Mouse (Mus musculus) lung, embryonic 14.5 days (tissue): Measurements from ENCODE around the gene Tbc1d22a. TPM values are rescaled to one million over a fixed set of nuclear protein-coding genes. Genes with fewer than 3 reads are reported as not detected.
"Not testable (repeated sequence)": the region's sequence is repeated elsewhere in the genome, so short reads cannot be mapped to it uniquely, and the experiment has no call there.

Source experiments
- ATAC-seq: fragments of 200-750 bp; cut with Nextera tagmentation; 2 replicates; pipeline ENCODE4 v1.8.0; 2017; ENCODE audit warnings: mild to moderate bottlenecking, moderate TSS enrichment, moderate library complexity; ENCODE audit not compliant: insufficient read depth
- DNase-seq: peaks from one replicate; pipeline ENCODE4 v3.0.0-alpha.2; 2015
- H3K27ac ChIP-seq: fragments of 300-500 bp; sonication (generic); 2 replicates; pipeline ENCODE4 v1.5.1; 2014; ENCODE audit warnings: low read depth, mild to moderate bottlenecking, moderate library complexity
- H3K27me3 ChIP-seq: fragments of 300-500 bp; sonication (generic); 2 replicates; pipeline ENCODE4 v1.6.1; 2014; ENCODE audit warnings: low read length, control low read depth; ENCODE audit not compliant: insufficient read depth
- H3K36me3 ChIP-seq: fragments of 300-500 bp; sonication (generic); 2 replicates; pipeline ENCODE4 v1.6.1; 2014; ENCODE audit warnings: control low read depth; ENCODE audit not compliant: insufficient read depth
- H3K4me1 ChIP-seq: fragments of 300-500 bp; sonication (generic); 2 replicates; pipeline ENCODE4 v1.6.1; 2014; ENCODE audit warnings: antibody characterized with exemption, control low read depth; ENCODE audit not compliant: insufficient read depth
- H3K4me2 ChIP-seq: fragments of 300-500 bp; sonication (generic); 2 replicates; pipeline ENCODE4 v1.6.1; 2014; ENCODE audit warnings: mild to moderate bottlenecking
- H3K4me3 ChIP-seq: fragments of 300-500 bp; sonication (generic); 2 replicates; pipeline ENCODE4 v1.5.1; 2014; ENCODE audit warnings: low read depth, low read length
- H3K9ac ChIP-seq: fragments of 300-500 bp; sonication (generic); 2 replicates; pipeline ENCODE4 v1.6.1; 2014
- H3K9me3 ChIP-seq: fragments of 300-500 bp; sonication (generic); 2 replicates; pipeline ENCODE4 v1.6.1; 2016; ENCODE audit warnings: low read depth, low read length, control low read depth
- CTCF ChIP-seq: IDR thresholded peaks from 2 replicates; pipeline ENCODE4 v1.5.1; 2016; ENCODE audit warnings: antibody characterized with exemption, low read depth
- WGBS: fragments of 180-500 bp; shearing (Covaris S2); extraction: QIAGEN DNeasy Blood & Tissue Kit; methylation state at CpG from one replicate; pipeline ENCODE4 v1.1.7; 2014; 5-methylcytosine and 5-hydroxymethylcytosine counted together
- polyA plus RNA-seq: library from polyadenylated mRNA; unstranded; fragments of >200 nt; fragmentation: Nextera tagmentation; extraction: Ambion mirVana; gene quantifications from 2 replicates; pipeline ENCODE4 v1.2.1, GENCODE M21; 2014

The Tbc1d22a gene
- polyA plus RNA-seq, 1 experiment from 2014 or later: 10.6 TPM

GRCm38 (mm10) chr15:86203942-86204561, 10.2 kb upstream of the Tbc1d22a start:
- ATAC-seq: no peak
- Histone ChIP-seq H3K9ac (no peak overlapping the region), H3K9me3 (no peaks in the 10 kb centered on the region), H3K27ac (peak overlapping the region; percentile 47; the same call in 1 of the 2 replicates), H3K4me2 (peak overlapping the region; percentile 21; the same call in 1 of the 2 replicates), H3K27me3 (no peaks in the 10 kb centered on the region), H3K4me1 (peaks cover 3% of the 10 kb centered on the region; the same call in 1 of the 2 replicates), H3K4me3 (no peak overlapping the region), H3K36me3 (no peaks in the 10 kb centered on the region)
- 37% methylated on average over 7 of the region's 7 CpGs for WGBS
- peak; percentile 57 for DNase-seq
- no peak for TF ChIP-seq CTCF

GRCm38 (mm10) chr15:86205300-86205699, 9.0 kb upstream of the Tbc1d22a start:
- no peak overlapping the region for H3K27ac ChIP-seq
- ATAC-seq: no peak
- TF ChIP-seq CTCF: peak; percentile 70
- DNase-seq: peak; percentile 62
- no peak overlapping the region for H3K9ac ChIP-seq
- no peaks in the 10 kb centered on the region for H3K27me3 ChIP-seq
- no peaks in the 10 kb centered on the region for H3K9me3 ChIP-seq
- no peak overlapping the region for H3K4me3 ChIP-seq
- H3K36me3 ChIP-seq: no peaks in the 10 kb centered on the region
- 55% methylated on average over 2 of the region's 2 CpGs for WGBS
- no peak overlapping the region for H3K4me2 ChIP-seq
- H3K4me1 ChIP-seq: peaks cover 3% of the 10 kb centered on the region; the same call in 1 of the 2 replicates

- no peaks in the 10 kb centered on the region for H3K27me3 ChIP-seq
- TF ChIP-seq CTCF: no peak
- no peak overlapping the region for H3K9ac ChIP-seq
- DNase-seq: peak; percentile 45
- no peak overlapping the region for H3K4me3 ChIP-seq
- H3K36me3 ChIP-seq: no peaks in the 10 kb centered on the region
- no peak for ATAC-seq
- no peaks in the 10 kb centered on the region for H3K9me3 ChIP-seq
- H3K4me2 ChIP-seq: no peak overlapping the region
- H3K4me1 ChIP-seq: peaks cover 3% of the 10 kb centered on the region; the same call in 1 of the 2 replicates
- H3K27ac ChIP-seq: no peak overlapping the region
- WGBS: 68% methylated on average over 4 of the region's 4 CpGs
Measured at GRCm38 (mm10) chr15:86206385-86206784, 7.9 kb upstream of the Tbc1d22a start.

- H3K27ac ChIP-seq, DNase-seq, H3K9ac ChIP-seq, H3K4me2 ChIP-seq, H3K27me3 ChIP-seq, ATAC-seq, H3K4me3 ChIP-seq, H3K9me3 ChIP-seq, H3K36me3 ChIP-seq: not testable (repeated sequence)
- peaks cover 10% of the 10 kb centered on the region for H3K4me1 ChIP-seq
- WGBS: 87% methylated on average over 5 of the region's 5 CpGs
Measured at GRCm38 (mm10) chr15:86212193-86212592, 2.1 kb upstream of the Tbc1d22a start.

GRCm38 (mm10) chr15:86214549-86215201, 416 bp downstream of the Tbc1d22a start:
- no peak for TF ChIP-seq CTCF
- peak overlapping the region; percentile 89; the same call in 1 of the 2 replicates for H3K27ac ChIP-seq
- H3K9ac ChIP-seq: peak overlapping the region; percentile 84
- no peak; the same call in 1 of the 2 replicates for ATAC-seq
- no peaks in the 10 kb centered on the region for H3K27me3 ChIP-seq
- H3K4me3 ChIP-seq: peak overlapping the region; percentile 74
- peak overlapping the region; percentile 99 for H3K4me2 ChIP-seq
- H3K36me3 ChIP-seq: no peaks in the 10 kb centered on the region
- H3K4me1 ChIP-seq: peaks cover 10% of the 10 kb centered on the region
- no peaks in the 10 kb centered on the region for H3K9me3 ChIP-seq
- DNase-seq: no peak
- WGBS: 11% methylated on average over 25 of the region's 25 CpGs

GRCm38 (mm10) chr15:86216641-86217040, 2.4 kb downstream of the Tbc1d22a start:
- 76% methylated on average over 9 of the region's 9 CpGs for WGBS
- not testable (repeated sequence) for H3K4me3 ChIP-seq, H3K9me3 ChIP-seq, H3K4me2 ChIP-seq, ATAC-seq, H3K27ac ChIP-seq, DNase-seq, H3K36me3 ChIP-seq, H3K27me3 ChIP-seq, H3K9ac ChIP-seq
- peaks cover 10% of the 10 kb centered on the region for H3K4me1 ChIP-seq

- Histone ChIP-seq H3K4me1 (peaks cover 4% of the 10 kb centered on the region), H3K4me2 (no peak overlapping the region), H3K4me3 (no peak overlapping the region), H3K9ac (no peak overlapping the region), H3K27ac (no peak overlapping the region), H3K9me3 (no peaks in the 10 kb centered on the region), H3K36me3 (no peaks in the 10 kb centered on the region), H3K27me3 (no peaks in the 10 kb centered on the region)
- TF ChIP-seq CTCF: no peak
- no peak for ATAC-seq
- no peak for DNase-seq
- 78% methylated on average over 7 of the region's 7 CpGs for WGBS
Measured at GRCm38 (mm10) chr15:86219534-86220228, 5.4 kb downstream of the Tbc1d22a start.
